Mouse (Mus musculus) left cerebral cortex, postnatal 25 days (tissue): ENCODE measurements at regions not wholly inside any gene's neighbourhood (a gene's known extent, or its start where the extent isn't known, plus 50 kb on each side); places are given as distances from the start of the nearest gene placed in this dataset.

Experiments
- DNase-seq, 2 experiments: peaks; one replicate each; pipeline ENCODE4 v3.0.0; 2022; ENCODE audit warnings: low spot score in 2 of 2, mixed read lengths in 1 of 2
- intact Hi-C: fragments of 180-260 bp; cut with DNase I; formaldehyde crosslinking; loops from one replicate; pipeline ENCODE4 v1.15.1; 2025

DNA sequence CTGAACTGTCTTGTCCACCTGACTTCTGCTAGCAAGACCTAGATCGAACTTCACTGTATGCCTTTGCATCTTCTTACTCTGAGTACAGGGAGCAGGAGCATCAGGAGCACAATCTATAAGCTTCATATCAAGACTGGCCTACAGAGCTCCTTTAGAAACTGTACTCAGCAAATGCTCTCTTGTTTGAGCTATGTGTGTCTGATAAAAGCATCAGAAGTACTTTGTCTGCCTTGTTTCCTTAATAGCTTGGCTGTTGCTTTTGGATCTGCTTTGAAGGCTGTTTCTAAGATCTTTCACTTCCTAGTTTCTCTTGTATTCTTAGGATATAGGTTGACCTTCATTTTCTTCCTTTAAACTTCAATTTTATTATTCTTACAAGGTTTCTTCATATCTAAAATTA lies 175.3 kb upstream of the Cypt12 start:
- intact Hi-C loops, result loop anchor here (10.0 kb wide), 1 partner anchor 308 kb away; no protein-coding TSS in a partner anchor
- no peak for DNase-seq

DNA sequence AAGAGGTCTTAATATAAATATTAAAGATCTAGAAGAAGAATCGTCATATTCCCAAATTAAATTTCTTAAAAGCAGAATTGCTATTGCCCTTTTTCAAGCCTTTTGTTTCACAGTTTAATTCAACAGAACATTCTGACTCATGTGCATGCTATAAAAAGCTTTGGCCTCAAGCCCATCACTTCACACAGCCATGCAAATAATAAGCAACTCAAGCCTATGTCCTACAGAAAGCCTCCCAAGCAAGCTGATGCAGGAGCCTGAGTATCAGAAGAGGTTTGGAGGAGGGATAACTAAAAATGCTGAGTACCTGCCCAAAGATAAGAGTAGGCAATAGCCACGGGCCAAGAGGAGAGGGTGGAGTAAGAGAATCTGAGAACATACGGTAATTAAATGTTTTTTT lies 169.1 kb upstream of the Cypt12 start:
- peak in 1 of 2 experiments; percentile 88 for DNase-seq
- intact Hi-C loops, result loop anchor here (5.0 to 10.0 kb wide), 2 partner anchors 112 to 314 kb away; no protein-coding TSS in a partner anchor

- intact Hi-C loops, result loop anchor here (2.0 kb wide), 1 partner anchor 845 kb away; no protein-coding TSS in a partner anchor
- no peak for DNase-seq
Observed at GRCm38 (mm10) chr3:17784076-17784475, 164.1 kb upstream of the Cypt12 start.

- intact Hi-C loops, result loop anchor here (2.0 kb wide), 1 partner anchor 846 kb away; no protein-coding TSS in a partner anchor
- no peak for DNase-seq
Observed at GRCm38 (mm10) chr3:17784587-17784986, 163.6 kb upstream of the Cypt12 start.

GRCm38 (mm10) chr3:17785106-17786022 lies 162.8 kb upstream of the Cypt12 start:
- intact Hi-C loops, result loop anchor here (2.0 kb wide), 1 partner anchor 847 kb away; no protein-coding TSS in a partner anchor
- DNase-seq, result no peak

DNA sequence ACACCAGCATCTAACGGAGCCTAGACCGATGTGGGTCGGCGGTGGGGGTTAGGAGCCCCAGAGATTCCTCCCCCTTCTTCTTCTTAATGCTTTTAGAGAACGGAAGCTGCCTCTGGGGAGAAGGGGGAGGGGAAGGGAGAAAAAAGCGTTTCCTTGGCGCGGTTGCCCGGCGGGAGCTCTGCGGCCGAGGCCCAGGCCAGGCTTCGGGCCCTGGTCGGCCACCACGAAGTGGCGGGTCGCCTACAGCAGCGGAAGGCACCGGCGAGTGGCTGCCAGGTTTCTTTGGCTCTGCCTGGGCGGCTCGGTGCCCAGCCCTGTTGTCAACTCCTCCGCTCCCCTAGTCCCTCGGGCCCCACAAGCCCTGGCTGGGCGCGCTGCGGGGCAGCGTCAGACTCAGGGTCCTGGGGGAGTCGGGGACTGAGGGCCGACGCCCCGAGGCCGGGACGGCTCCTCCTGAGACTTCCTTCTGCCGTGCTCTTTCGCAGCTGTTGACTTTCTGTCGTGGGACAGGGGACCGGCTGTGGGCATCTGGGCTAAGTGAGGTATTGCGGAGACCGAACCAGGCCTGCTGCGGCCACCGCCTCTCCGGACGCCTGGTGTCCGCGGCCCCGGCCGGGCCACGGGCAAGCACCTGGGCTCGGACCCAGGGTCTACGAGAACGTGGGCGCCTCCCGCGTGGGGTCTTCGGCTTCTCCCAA lies 162.0 kb upstream of the Cypt12 start:
- intact Hi-C loops, result no loop called here
- DNase-seq, result peak; percentile 72 to 73

DNA sequence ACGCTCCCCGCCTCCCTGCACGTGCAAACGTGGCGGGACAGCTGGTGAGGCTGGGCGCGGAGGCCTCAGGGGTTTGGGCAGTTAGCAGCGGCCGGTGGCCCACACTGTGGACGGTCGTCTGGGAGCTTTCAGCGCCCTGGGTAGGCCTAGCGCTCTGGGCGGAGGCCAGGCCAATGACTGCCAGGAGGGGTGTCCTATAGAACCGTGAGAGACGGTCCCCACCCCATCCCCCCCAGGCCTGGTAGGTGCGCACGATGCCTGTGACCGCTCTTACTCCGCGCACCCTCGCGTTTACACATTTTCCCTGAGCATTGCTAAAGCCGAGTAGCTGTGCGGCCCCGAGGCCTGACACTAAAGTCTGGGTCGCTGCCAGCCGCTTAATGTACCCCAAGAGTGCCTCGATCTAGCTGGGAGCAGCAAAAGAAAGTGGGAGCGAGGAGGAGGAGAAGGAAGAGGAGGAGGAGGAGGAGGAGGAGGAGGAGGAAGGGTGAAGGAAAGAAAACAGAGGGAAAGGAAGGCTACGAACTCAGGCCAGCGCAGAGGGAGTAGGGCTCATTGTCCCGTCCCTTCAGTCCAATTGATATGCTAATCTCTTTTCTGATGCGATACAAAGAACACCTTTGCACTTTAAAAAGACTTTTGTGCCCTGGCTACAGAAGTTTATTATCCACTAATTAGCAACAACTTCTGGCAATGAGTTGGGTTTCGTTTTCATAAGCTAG lies 161.3 kb upstream of the Cypt12 start:
- intact Hi-C loops, result no loop called here
- DNase-seq, result peak in 1 of 2 experiments; percentile 55

GRCm38 (mm10) chr3:17787443-17788333 lies 160.5 kb upstream of the Cypt12 start:
- DNase-seq, result no peak

DNA sequence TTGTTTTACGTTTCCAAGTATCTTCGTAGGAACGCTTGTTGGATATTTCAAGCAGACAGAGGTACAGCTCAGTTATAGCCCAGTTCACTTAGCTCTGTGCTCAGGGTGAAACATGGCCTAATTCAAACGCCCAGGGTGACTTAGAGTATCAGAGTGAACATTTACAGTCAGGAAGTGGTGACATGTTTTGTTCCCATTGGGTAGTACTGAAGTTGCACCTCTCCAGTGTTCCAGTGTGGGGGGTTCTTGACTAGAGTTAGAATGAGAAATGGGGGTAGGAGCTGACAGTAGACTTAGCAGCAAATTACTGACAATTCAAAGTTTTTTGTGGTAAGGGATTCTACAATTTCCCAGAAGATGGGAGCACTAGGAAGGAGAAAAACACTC lies 159.9 kb upstream of the Cypt12 start:
- intact Hi-C loops, result no loop called here
- DNase-seq, result no peak

More at GRCm38 (mm10) chr3:17787443-17788333, 160.5 kb upstream of the Cypt12 start:
- intact Hi-C loops, result no loop called here

DNA sequence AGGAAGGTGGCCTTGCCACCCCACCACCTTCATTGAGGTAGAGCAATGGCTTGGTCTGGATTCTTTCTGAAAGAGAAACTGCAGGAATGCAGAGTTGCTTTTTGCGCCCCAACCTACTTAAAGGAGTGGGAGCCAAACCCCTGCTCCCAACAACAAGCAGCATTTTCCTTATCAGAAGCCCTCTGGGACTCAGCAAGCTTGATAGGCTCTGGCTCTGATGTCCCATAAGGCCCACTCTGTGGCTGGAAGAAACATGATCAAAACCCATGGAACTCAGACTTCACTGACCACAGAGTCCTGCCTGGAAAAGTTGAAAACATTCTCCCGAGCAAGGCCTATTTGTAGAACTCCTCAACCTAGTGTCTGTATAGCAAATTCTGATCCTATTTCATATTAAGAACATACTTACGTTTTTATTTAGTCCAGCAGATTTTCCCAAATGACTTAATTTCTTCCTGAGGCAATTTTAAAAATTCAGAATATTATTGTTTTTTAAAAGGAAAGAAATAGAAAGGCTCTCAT lies 159.4 kb upstream of the Cypt12 start:
- DNase-seq, result no peak
- intact Hi-C loops, result no loop called here

DNA sequence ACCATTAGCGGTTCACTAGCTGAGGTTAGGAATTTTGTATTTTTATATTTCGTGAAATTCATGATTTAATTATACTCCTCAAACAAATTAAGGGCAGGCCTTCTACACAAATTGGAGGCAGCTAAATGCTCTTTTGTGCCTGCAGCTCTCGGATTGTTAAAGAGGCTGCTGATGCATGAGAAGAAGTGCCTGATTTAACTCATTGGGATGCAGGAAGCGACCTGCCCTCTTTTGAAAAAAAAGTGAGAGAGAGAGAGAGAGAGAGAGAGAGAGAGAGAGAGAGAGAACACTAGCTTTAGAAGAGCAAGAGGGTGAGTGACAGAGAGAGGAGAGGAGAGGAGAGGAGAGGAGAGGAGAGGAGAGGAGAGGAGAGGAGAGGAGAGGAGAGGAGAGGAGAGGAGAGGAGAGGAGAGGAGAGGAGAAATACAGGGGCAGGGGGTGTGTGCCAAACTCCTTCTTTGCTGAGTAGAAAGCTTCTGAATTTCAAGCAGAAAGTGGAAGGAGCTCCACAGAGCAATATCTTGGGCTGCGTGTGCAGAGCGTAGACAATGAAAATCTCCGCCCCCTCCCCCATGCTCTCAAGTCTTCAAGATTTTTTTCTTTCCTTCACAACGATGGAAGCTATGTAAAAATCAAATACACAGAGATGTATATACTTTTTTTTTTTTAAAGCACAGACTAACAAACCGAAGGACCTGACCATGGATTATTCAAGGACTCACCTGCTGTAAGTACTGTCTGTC lies 158.6 kb upstream of the Cypt12 start:
- peak in 1 of 2 experiments; percentile 80 for DNase-seq
- intact Hi-C loops, result loop anchor here (2.0 to 10.0 kb wide), 3 partner anchors 459 to 1255 kb away; no protein-coding TSS in a partner anchor

DNA sequence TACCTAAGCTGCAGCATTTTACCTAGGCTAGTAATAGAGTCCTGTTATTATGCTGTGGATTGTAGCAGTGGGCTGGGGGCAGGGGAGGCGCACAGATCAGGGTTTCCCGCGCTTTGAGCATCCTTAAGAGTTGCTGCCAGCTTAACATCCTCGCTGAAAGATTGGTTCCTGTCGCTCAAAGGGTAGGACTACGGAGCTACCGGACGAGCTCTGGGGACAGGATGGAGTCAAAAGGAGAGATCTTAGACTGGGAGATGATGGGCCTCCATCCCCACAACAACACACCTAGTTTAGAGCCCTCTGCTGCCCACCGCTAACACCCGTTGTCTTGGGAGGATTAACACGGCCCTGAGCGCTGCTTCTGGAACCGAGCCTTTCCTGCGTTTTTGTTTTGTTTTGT lies 157.9 kb upstream of the Cypt12 start:
- intact Hi-C loops, result loop anchor here (2.0 to 10.0 kb wide), 3 partner anchors 460 to 1256 kb away; no protein-coding TSS in a partner anchor
- DNase-seq, result peak in 1 of 2 experiments; percentile 58

- intact Hi-C loops, result loop anchor here (2.0 to 10.0 kb wide), 3 partner anchors 460 to 1256 kb away; no protein-coding TSS in a partner anchor
- DNase-seq, result no peak
Observed at GRCm38 (mm10) chr3:17790816-17791215, 157.4 kb upstream of the Cypt12 start.

- intact Hi-C loops, result loop anchor here (2.0 to 10.0 kb wide), 3 partner anchors 461 to 1257 kb away; no protein-coding TSS in a partner anchor
- no peak for DNase-seq
Observed at GRCm38 (mm10) chr3:17791381-17792320, 156.6 kb upstream of the Cypt12 start.

DNA sequence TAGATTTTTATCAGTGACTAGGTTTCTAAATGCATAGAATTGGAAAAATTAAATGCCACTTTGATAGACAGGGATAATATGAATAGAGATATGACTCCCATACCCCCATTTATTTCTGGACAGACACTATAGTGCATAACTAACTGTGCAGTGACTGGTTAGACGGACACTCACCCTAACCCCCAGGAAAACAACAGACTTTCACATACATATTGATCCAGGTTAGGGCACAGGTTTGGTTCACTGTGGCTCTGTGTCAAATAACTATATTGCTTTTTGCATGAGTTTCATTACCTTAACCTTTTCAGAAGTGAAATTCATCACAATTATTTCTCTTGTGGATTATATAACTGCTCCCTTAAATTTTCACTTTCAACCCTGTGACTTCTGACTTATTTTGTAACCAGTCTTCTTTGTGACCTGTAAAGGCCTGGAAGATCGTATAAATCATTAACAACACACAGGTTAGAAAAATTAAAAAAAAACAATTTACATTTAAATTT lies 155.6 kb upstream of the Cypt12 start:
- intact Hi-C loops, result loop anchor here (5.0 to 10.0 kb wide), 2 partner anchors 920 to 1258 kb away; no protein-coding TSS in a partner anchor

GRCm38 (mm10) chr3:17793646-17794250 lies 154.5 kb upstream of the Cypt12 start:
- intact Hi-C loops, result loop anchor here (2.0 to 10.0 kb wide), 3 partner anchors 921 to 1259 kb away; no protein-coding TSS in a partner anchor
- peak; percentile 81 to 87 for DNase-seq

More for the DNA sequence above, 155.6 kb upstream of the Cypt12 start:
- DNase-seq, result no peak
